Mouse (Mus musculus) monocyte, adult 2 months (primary cell): ENCODE data around the gene Mllt1.

Experiments used
- DNase-seq, 2 experiments: peaks; one replicate each; pipeline ENCODE4 v3.0.0; 2022; ENCODE audit warnings: low spot score in 2 of 2, low read depth in 1 of 2

Gene Mllt1

GRCm38 (mm10) chr17:56884331-56884730, 50.9 kb downstream of the Mllt1 start:
- DNase-seq, result peak in 1 of 2 experiments; percentile 13

- peak in 1 of 2 experiments; percentile 21 for DNase-seq
These were observed 51.6 kb downstream of the Mllt1 start for GRCm38 (mm10) chr17:56883612-56884011.

- no peak for DNase-seq
These were observed 57.8 kb downstream of the Mllt1 start for GRCm38 (mm10) chr17:56877426-56877825.

- DNase-seq, result no peak
These were observed 58.2 kb downstream of the Mllt1 start for GRCm38 (mm10) chr17:56876981-56877380.

GRCm38 (mm10) chr17:56876465-56876864, 58.8 kb downstream of the Mllt1 start:
- DNase-seq, result no peak

- DNase-seq, result no peak
These were observed 60.1 kb downstream of the Mllt1 start, which contains the start of gene 1700061G19Rik for GRCm38 (mm10) chr17:56874936-56875651. Gene 1700061G19Rik, plus strand, starts transcription at chr17:56875477.

- DNase-seq, result no peak
These were observed 61.0 kb downstream of the Mllt1 start, which contains the start of gene Acsbg2 for GRCm38 (mm10) chr17:56874237-56874636. Gene Acsbg2, minus strand, starts transcription at chr17:56874447.

- DNase-seq, result no peak
These were observed 62.7 kb downstream of the Mllt1 start for GRCm38 (mm10) chr17:56872512-56872911.

GRCm38 (mm10) chr17:56871767-56872166, 63.4 kb downstream of the Mllt1 start:
- no peak for DNase-seq

- DNase-seq, result no peak
These were observed 64.8 kb downstream of the Mllt1 start for GRCm38 (mm10) chr17:56870287-56870953.

- DNase-seq, result no peak
These were observed 65.7 kb downstream of the Mllt1 start for GRCm38 (mm10) chr17:56869481-56869977.

GRCm38 (mm10) chr17:56866071-56866470, 69.1 kb downstream of the Mllt1 start:
- DNase-seq, result no peak

GRCm38 (mm10) chr17:56861197-56861596, 74.0 kb downstream of the Mllt1 start:
- no peak for DNase-seq

- DNase-seq, result no peak
These were observed 76.3 kb downstream of the Mllt1 start for GRCm38 (mm10) chr17:56858922-56859321.

GRCm38 (mm10) chr17:56858216-56858615, 77.0 kb downstream of the Mllt1 start:
- DNase-seq, result peak; percentile 14 to 48

GRCm38 (mm10) chr17:56855421-56855820, 79.8 kb downstream of the Mllt1 start:
- no peak for DNase-seq

GRCm38 (mm10) chr17:56851167-56851566, 84.0 kb downstream of the Mllt1 start:
- no peak for DNase-seq

- no peak for DNase-seq
These were observed 85.5 kb downstream of the Mllt1 start for GRCm38 (mm10) chr17:56849710-56850109.

- DNase-seq, result no peak
These were observed 86.4 kb downstream of the Mllt1 start for GRCm38 (mm10) chr17:56848785-56849184.

GRCm38 (mm10) chr17:56843678-56844077, 91.5 kb downstream of the Mllt1 start:
- DNase-seq, result no peak
